Mouse (Mus musculus) retina, postnatal 1 day (tissue): ENCODE data around the gene Fmod.

Source experiments
- DNase-seq: peaks from one replicate; pipeline ENCODE4 v3.0.0-alpha.2; 2012

Fmod gene

GRCm38 (mm10) chr1:134057736-134058135 lies 20.7 kb downstream of the Fmod start:
- no peak for DNase-seq

- DNase-seq = no peak
These were observed 21.8 kb downstream of the Fmod start for GRCm38 (mm10) chr1:134058870-134059269.

DNA sequence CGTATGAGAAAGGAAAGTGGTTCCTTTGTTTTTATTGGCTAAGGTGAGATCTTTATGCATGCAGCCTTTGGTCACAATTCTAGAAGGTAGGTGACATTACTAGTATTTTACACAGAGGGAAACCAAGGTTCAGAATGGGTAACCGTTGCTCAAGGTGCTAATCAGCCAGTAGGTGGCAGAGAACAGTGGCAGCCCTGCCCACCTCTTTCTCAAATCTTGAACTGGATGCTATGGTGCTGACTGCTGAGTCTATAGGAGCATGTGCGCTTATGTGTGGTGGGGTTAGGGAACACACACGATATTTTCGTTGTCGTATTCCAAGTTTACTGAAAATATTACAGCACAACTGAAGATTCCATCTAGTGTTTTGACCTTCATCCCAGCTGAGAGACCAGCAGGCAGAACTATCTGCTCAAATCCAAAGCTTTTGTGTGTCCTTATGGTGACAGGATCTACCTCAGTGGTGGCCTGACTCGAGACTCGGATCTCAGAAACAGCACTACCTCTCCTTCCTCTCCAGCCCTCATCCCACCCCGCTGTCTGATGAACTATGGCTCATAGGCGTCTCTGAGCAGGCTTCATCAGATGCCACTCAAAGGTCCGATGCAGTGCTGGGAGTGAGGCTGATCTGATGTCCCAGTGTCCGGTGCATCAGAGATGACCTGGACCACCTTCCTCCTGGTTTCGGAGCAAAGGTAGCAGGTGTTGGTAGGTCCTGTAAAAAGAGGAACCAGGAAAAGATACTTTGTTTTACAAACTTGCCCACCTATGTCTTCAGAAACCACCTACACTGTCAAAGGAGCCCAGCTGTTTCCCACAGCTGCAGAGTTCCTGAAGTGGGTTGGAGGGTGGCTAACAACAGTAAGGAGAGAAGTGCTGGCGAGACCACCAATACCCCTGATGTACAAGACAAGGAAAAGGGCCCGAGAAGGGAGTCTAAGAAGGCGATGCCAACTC lies 23.0 kb downstream of the Fmod start:
- no peak for DNase-seq

- peak; percentile 98 for DNase-seq
These were observed 24.0 kb downstream of the Fmod start for GRCm38 (mm10) chr1:134060849-134061569.

- DNase-seq = no peak
These were observed 24.9 kb downstream of the Fmod start for GRCm38 (mm10) chr1:134061915-134062314.

DNA sequence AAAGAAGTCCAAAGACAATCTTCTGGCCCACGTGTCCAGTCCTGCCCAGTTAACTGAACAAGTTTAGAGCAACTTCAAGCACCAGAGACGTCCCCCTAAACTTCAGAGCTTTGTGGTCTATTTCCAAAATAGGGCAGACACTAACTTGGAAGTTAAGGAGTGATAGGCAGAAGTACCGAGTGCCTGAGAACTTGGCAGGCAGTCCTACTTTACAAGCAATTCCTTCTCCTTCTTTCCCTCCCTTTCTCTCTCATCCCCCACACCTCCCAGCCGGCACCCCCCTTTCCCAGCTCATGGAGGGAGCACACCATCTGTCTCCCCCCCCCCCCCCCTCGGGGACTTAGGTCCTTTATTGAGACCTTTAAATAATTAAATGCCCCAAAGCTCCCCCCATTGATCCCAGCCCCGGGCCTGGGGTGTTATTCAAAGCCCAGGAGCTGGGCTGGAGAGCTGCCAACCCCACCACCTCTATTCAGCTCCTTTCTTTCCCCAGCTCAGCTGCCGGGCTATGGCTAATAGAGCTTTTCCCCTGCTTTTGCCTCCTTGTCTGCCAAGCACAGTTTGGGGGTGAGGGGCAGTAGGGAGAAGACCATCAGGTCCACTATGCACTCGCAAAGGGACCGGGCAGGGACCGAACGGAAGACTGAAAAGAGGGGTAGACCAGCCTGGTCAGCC lies 25.5 kb downstream of the Fmod start:
- peak; percentile 95 for DNase-seq

DNA sequence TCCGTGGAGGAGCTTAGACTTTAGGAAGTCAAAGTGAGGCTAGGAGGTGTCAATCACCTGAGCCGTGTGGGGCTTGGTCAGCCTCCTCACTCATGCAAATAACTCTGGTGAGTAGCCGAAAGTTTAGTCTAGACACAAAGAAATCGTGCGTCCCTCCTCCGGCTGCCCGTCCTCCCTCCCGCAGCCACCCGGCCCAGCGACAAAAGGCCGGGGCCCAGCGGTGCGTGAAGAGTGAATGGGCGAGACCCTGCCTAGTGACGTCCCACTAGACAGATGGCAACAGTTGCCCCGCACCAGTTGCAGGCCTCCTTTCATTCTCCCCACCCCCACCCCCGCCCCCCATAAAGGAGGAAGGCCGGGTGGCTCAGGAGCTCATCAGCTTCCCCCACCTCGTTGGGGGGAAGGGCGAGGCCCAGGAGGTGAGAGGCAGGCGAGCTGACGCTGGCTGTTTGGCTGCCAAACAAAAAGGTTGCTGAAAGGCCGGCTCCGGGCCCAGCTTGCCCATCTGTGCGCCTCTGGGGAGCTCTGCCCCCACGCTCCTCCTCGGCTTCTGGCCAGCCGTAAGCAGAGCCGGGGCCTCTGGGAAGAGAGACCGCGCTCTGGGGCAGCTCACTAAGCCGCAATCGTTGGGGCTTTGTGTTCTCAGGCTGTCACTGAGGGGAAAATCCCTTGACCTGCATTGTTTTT lies 26.2 kb downstream of the Fmod start:
- DNase-seq = peak; percentile 98

- no peak for DNase-seq
These were observed 26.7 kb downstream of the Fmod start for GRCm38 (mm10) chr1:134063773-134064125.

DNA sequence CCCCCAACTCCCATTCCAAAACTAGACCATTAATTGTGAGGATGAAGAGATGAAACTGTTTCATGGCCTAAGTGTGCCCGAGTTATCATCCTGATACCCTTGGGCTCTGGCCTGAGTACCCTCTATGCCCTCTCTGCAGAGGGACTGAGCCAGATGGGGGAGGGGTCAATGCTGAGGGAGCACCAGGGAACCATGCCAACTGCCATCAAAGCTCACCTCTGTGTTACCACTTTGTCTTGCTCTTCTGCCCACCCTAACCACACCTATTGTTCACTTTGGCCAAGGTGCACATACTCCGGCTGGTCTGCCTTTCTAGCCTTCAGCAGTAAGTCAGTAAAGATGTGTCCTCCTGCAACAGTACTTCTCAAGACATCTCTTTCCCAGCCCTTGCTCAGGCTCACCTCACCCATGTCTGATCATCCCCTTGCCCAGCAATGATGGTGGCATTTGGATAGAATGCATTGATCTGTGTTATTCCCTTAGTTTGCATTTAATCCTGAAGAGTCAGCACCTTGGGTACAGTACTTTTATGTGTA lies 27.3 kb downstream of the Fmod start:
- no peak for DNase-seq

DNA sequence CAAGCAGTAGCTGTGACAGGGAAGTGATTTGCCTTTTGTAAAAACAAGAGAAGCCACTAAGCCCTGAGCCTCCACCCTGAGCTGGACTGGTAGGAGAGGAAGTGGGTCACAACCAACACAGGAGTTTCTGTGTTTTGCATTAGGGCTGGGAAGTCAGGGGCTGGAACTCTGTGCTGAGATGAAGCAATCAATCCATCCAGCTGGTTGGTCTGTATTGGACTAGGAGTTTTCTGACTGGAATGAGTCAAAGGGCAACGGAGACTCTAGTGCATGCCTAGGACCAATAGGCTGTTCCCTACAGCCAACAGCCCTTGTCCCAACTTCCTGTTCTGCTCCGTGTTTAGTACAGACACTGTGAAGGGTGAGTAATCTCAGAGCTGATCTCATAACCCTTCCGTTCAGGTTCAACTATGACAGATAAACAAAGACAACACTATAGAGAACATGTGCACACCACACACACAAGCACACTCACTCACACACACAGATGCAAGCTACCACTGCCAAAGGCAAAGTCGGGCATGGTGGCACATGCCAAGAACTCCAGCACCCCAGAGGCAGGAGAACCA lies 28.3 kb downstream of the Fmod start:
- DNase-seq = no peak

DNA sequence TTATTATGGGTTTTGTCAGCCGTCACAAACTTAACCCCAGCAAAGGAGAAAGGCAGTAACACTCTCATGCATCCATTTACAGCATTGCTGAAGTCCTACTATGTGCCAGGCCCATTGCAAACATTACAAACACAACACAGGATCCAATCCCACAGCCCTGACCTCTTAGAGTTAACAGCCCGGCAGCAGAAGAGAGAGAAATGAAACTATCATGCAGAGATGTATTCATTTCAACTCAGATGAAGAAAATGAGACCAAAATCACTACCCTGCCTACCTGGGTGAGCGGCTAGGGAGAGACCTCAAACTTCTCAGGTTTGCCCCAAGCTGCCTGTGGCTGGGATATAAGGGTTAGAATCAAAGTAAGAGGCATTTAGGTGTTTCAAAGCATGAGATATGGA lies 29.5 kb downstream of the Fmod start:
- no peak for DNase-seq

DNA sequence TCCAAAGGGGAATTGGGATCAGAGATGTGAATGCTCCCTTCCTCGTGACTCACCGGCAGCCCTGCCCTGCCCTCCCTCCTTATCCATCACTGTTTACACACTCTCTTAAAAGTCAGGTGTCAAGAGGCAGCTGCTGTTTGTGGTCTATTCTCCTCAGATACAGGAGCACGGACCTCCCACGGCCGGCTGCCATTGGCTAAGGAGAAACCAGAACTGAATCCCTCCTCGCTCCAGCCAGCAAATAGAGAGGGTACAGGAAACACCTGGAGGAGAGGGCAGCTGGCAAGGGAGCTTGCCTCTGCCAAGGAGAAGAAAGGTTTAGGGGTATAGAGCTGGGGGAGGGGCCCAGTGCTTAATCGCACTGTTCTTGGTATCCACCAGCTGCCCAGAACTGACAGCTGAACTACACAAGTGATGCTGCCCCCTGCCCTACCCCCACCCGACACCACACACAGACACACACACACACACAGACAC lies 30.1 kb downstream of the Fmod start:
- peak; percentile 86 for DNase-seq

- DNase-seq = no peak
These were observed 33.1 kb downstream of the Fmod start for GRCm38 (mm10) chr1:134070099-134070669.

DNA sequence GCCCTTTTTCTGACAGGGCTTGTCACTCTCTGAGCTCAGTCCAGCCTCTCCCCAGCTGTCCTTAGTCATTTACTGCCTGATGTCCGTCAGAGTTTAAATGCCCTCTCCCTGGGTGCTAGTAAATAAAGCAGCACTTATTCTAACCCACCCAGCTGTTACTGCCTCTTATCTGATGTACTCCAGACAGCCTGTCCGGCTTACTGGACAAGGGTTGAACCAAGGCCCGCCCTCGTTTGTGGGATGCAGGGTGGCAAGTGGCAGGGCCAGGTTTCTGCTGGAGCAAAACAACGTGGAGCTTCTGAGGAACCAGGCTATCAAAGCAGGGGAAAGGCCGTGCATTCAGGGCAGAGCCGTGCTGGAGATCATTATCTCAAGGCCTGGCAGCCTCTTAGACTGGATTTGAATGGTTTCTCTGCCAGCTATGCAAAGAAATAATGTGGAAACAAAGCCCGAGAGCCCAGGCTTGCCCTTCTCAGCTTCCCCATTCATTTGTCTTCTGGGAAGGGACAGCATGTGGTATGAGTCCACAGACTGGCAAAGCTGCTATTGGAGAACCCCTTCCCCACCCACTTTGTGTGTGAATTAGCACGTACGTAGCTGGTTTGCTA lies 34.5 kb downstream of the Fmod start:
- peak; percentile 86 for DNase-seq

GRCm38 (mm10) chr1:134073061-134073564 lies 36.1 kb downstream of the Fmod start:
- DNase-seq = no peak

DNA sequence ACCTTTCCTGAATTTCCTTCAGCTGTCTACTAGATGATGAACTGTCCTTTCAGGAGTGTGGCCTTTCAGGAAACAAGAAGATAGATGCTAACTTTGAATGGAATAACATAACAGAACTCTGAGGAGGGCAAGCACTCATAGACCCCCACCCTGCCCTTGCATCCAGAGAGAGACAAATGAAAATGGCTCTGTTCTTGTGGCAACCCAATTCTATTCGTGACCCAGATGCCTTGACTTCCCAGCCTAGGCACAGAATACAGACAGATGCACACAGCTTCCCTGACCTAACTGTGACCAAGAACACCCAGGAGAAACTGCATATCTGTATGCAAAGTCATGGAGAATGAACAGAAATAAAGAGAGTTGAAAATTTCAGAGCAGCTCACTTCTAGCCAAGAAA lies 36.6 kb downstream of the Fmod start:
- no peak for DNase-seq

- no peak for DNase-seq
These were observed 37.1 kb downstream of the Fmod start for GRCm38 (mm10) chr1:134074184-134074583.

GRCm38 (mm10) chr1:134074606-134075005 lies 37.6 kb downstream of the Fmod start:
- DNase-seq = no peak

GRCm38 (mm10) chr1:134075532-134075931 lies 38.5 kb downstream of the Fmod start:
- DNase-seq = no peak

DNA sequence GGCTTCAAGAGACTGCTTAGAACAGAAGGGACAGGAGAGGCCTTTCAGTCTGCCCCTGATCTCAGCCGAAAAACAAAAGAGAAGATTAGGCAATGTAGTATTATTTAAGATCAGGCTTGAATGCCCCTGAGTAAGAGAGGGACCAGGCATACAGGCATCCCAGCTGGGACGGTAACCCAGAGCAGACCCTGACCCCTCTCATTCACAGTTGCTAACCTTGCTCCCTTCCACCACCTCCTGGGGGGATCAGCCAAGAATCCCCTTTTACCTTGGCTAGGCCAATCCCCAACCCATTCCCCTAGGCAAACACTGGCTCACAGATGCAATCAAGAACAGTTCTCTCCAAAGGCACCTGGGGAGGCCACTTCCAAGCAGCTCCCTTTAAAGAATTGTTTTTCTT lies 39.7 kb downstream of the Fmod start:
- no peak for DNase-seq
